Mouse (Mus musculus): ENCODE data around the gene Efcab11.

The Efcab11 gene

GRCm38 (mm10) chr12:99741631-99742030 is 142.6 kb downstream of the Efcab11 start:
- DNase-seq, result no peak

- no peak for DNase-seq
Measured at GRCm38 (mm10) chr12:99739211-99739610, 145.0 kb downstream of the Efcab11 start.

GRCm38 (mm10) chr12:99738256-99738655 is 146.0 kb downstream of the Efcab11 start:
- DNase-seq, result no peak

- DNase-seq, result no peak
Measured at GRCm38 (mm10) chr12:99736971-99737370, 147.3 kb downstream of the Efcab11 start.

GRCm38 (mm10) chr12:99735172-99735571 is 149.1 kb downstream of the Efcab11 start:
- DNase-seq, result no peak

GRCm38 (mm10) chr12:99724206-99724605 is 160.0 kb downstream of the Efcab11 start:
- DNase-seq, result no peak

- no peak for DNase-seq
Measured at GRCm38 (mm10) chr12:99723791-99724190, 160.4 kb downstream of the Efcab11 start.

GRCm38 (mm10) chr12:99721318-99721717 is 162.9 kb downstream of the Efcab11 start:
- no peak for DNase-seq

GRCm38 (mm10) chr12:99719777-99720176 is 164.5 kb downstream of the Efcab11 start:
- no peak for DNase-seq

- DNase-seq, result no peak
Measured at GRCm38 (mm10) chr12:99718161-99718560, 166.1 kb downstream of the Efcab11 start.

- DNase-seq, result no peak
Measured at GRCm38 (mm10) chr12:99716038-99716610, 168.1 kb downstream of the Efcab11 start.

- no peak for DNase-seq
Measured at GRCm38 (mm10) chr12:99715129-99716037, 168.9 kb downstream of the Efcab11 start.

GRCm38 (mm10) chr12:99712214-99712613 is 172.0 kb downstream of the Efcab11 start:
- DNase-seq, result no peak

- no peak for DNase-seq
Measured at GRCm38 (mm10) chr12:99702248-99702647, 182.0 kb downstream of the Efcab11 start.

GRCm38 (mm10) chr12:99700380-99700779 is 183.9 kb downstream of the Efcab11 start:
- DNase-seq, result no peak

- DNase-seq, result no peak
Measured at GRCm38 (mm10) chr12:99699379-99700023, 184.7 kb downstream of the Efcab11 start.

GRCm38 (mm10) chr12:99694066-99694465 is 190.2 kb downstream of the Efcab11 start:
- no peak for DNase-seq

GRCm38 (mm10) chr12:99686418-99686992 is 197.7 kb downstream of the Efcab11 start:
- DNase-seq, result no peak

GRCm38 (mm10) chr12:99685451-99686100 is 198.7 kb downstream of the Efcab11 start:
- DNase-seq, result no peak

GRCm38 (mm10) chr12:99681681-99682080 is 202.6 kb downstream of the Efcab11 start:
- no peak for DNase-seq

- no peak for DNase-seq
Measured at GRCm38 (mm10) chr12:99671866-99672191, 212.4 kb downstream of the Efcab11 start.

- no peak for DNase-seq
Measured at GRCm38 (mm10) chr12:99671162-99671865, 212.9 kb downstream of the Efcab11 start.

Data from spleen, adult 18-20 months (tissue).